Mouse (Mus musculus) cerebellum, adult 11 months (tissue): ENCODE data around the gene Rnps1.
A peak's percentile ranks its signal among the peaks of the same experiment; 100 is the strongest.

Experiments
- DNase-seq: peaks from one replicate; pipeline ENCODE4 v3.0.0; 2022

Rnps1 gene

GRCm38 (mm10) chr17:24470701-24471527 lies 56.5 kb downstream of the Rnps1 start:
- peak; percentile 53 for DNase-seq

GRCm38 (mm10) chr17:24472512-24472911 lies 58.1 kb downstream of the Rnps1 start:
- DNase-seq, result peak; percentile 62

- no peak for DNase-seq
These were observed 59.4 kb downstream of the Rnps1 start, which contains the start of gene Bricd5 for GRCm38 (mm10) chr17:24473612-24474275. Gene Bricd5 (plus strand): TSS chr17:24473884.

- peak; percentile 35 for DNase-seq
These were observed 60.2 kb downstream of the Rnps1 start for GRCm38 (mm10) chr17:24474557-24474956.
